Mouse (Mus musculus) neural tube, embryonic 11.5 days (tissue): ENCODE measurements around the gene A230072I06Rik. TPM values are rescaled to one million over a fixed set of nuclear protein-coding genes. Genes with fewer than 3 reads are reported as not detected.

Source experiments
- ATAC-seq: fragments of 200-750 bp; cut with Nextera tagmentation; 2 replicates; pipeline ENCODE4 v1.8.0; 2017; ENCODE audit warnings: moderate number of reproducible peaks, mild to moderate bottlenecking, moderate TSS enrichment, moderate library complexity; ENCODE audit not compliant: insufficient read depth, low FRiP score, low TSS enrichment
- DNase-seq: peaks from one replicate; pipeline ENCODE4 v3.0.0-alpha.2; 2015; ENCODE audit warnings: low spot score
- H3K27ac ChIP-seq: fragments of 300-500 bp; sonication (generic); 2 replicates; pipeline ENCODE4 v1.5.1; 2014; ENCODE audit warnings: low read depth, mild to moderate bottlenecking, low read length
- H3K27me3 ChIP-seq: fragments of 300-500 bp; sonication (generic); 2 replicates; pipeline ENCODE4 v1.6.1; 2014; ENCODE audit warnings: mild to moderate bottlenecking, low read length, mixed read lengths; ENCODE audit not compliant: control insufficient read depth, insufficient read depth
- H3K36me3 ChIP-seq: fragments of 300-500 bp; sonication (generic); 2 replicates; pipeline ENCODE4 v1.6.1; 2014; ENCODE audit warnings: mild to moderate bottlenecking, low read length, moderate library complexity, mixed read lengths; ENCODE audit not compliant: control insufficient read depth, insufficient read depth
- H3K4me1 ChIP-seq: fragments of 300-500 bp; sonication (generic); 2 replicates; pipeline ENCODE4 v1.6.1; 2014; ENCODE audit warnings: low read length, mixed read lengths; ENCODE audit not compliant: control insufficient read depth, insufficient read depth
- H3K4me2 ChIP-seq: fragments of 300-500 bp; sonication (generic); 2 replicates; pipeline ENCODE4 v1.6.1; 2014; ENCODE audit warnings: low read depth, mild to moderate bottlenecking, moderate library complexity
- H3K4me3 ChIP-seq: fragments of 300-500 bp; sonication (generic); 2 replicates; pipeline ENCODE4 v1.5.1; 2014; ENCODE audit warnings: low read depth, low read length
- H3K9ac ChIP-seq: fragments of 300-500 bp; sonication (generic); 2 replicates; pipeline ENCODE4 v1.6.1; 2014; ENCODE audit warnings: mild to moderate bottlenecking, low read length
- H3K9me3 ChIP-seq: fragments of 300-500 bp; sonication (generic); 2 replicates; pipeline ENCODE4 v1.6.1; 2016; ENCODE audit warnings: low read length; ENCODE audit not compliant: control insufficient read depth
- WGBS: fragments of 180-500 bp; shearing (Covaris S2); extraction: QIAGEN DNeasy Blood & Tissue Kit; methylation state at CpG from one replicate; pipeline ENCODE4 v1.1.7; 2014; 5-methylcytosine and 5-hydroxymethylcytosine counted together
- polyA plus RNA-seq: library from polyadenylated mRNA; unstranded; fragments of >200 nt; fragmentation: Nextera tagmentation; extraction: Ambion mirVana; gene quantifications from 2 replicates; pipeline ENCODE4 v1.2.1, GENCODE M21; 2014

A230072I06Rik gene
- polyA plus RNA-seq, 1 experiment from 2014 or later, result not detected

GRCm38 (mm10) chr8:12327707-12328471, 49.3 kb downstream of the A230072I06Rik start:
- H3K9me3 ChIP-seq, result no peaks in the 10 kb centered on the region
- H3K9ac ChIP-seq, result no peak overlapping the region
- no peak overlapping the region for H3K4me2 ChIP-seq
- DNase-seq, result peak; percentile 34
- H3K27me3 ChIP-seq, result 0 out of 2 replicates have a peak, but pooled peaks cover 2% of the 10 kb centered on the region
- 72% methylated on average over 21 of the region's 21 CpGs for WGBS
- no peaks in the 10 kb centered on the region for H3K36me3 ChIP-seq
- ATAC-seq, result no peak
- H3K27ac ChIP-seq, result no peak overlapping the region
- peaks cover 20% of the 10 kb centered on the region for H3K4me1 ChIP-seq
- H3K4me3 ChIP-seq, result no peak overlapping the region

- H3K27ac ChIP-seq, result no peak overlapping the region
- peaks cover 20% of the 10 kb centered on the region for H3K4me1 ChIP-seq
- ATAC-seq (no peak), DNase-seq (no peak)
- H3K27me3 ChIP-seq, result 0 out of 2 replicates have a peak, but pooled peaks cover 2% of the 10 kb centered on the region
- H3K9ac ChIP-seq, result no peak overlapping the region
- no peak overlapping the region for H3K4me2 ChIP-seq
- no peaks in the 10 kb centered on the region for H3K36me3 ChIP-seq
- 79% methylated on average over 9 of the region's 9 CpGs for WGBS
- H3K4me3 ChIP-seq, result no peak overlapping the region
- no peaks in the 10 kb centered on the region for H3K9me3 ChIP-seq
These were observed 49.9 kb downstream of the A230072I06Rik start for GRCm38 (mm10) chr8:12328476-12328875.

GRCm38 (mm10) chr8:12330066-12330465, 51.4 kb downstream of the A230072I06Rik start:
- no peaks in the 10 kb centered on the region for H3K9me3 ChIP-seq
- H3K4me1 ChIP-seq, result peaks cover 19% of the 10 kb centered on the region
- DNase-seq (peak; percentile 36), ATAC-seq (no peak)
- no peak overlapping the region for H3K4me3 ChIP-seq
- H3K27me3 ChIP-seq, result 0 out of 2 replicates have a peak, but pooled peaks cover 2% of the 10 kb centered on the region
- 24% methylated on average over 8 of the region's 8 CpGs for WGBS
- no peaks in the 10 kb centered on the region for H3K36me3 ChIP-seq
- no peak overlapping the region for H3K27ac ChIP-seq
- no peak overlapping the region for H3K4me2 ChIP-seq
- no peak overlapping the region for H3K9ac ChIP-seq

Other genes with a start within 250 kb of the A230072I06Rik start
- 1.9 and 2.2 TPM in 2 replicates for gene Sox1, start 116.5 kb downstream of the A230072I06Rik start, polyA plus RNA-seq